Mouse (Mus musculus) Patski (cell line): Measurements from ENCODE around the gene Neb. TPM values are rescaled to one million over a fixed set of nuclear protein-coding genes. Genes with fewer than 3 reads are reported as not detected.

Experiments used
- ATAC-seq: fragments of 100-300 bp; one replicate; pipeline ENCODE4 v1.8.0; 2021
- CTCF ChIA-PET: fragments of 350-600 bp; sonication (Branson Sonifier 250); formaldehyde crosslinking; loops from one replicate; lab custom pipeline; 2022; ENCODE audit warnings: inconsistent platforms; lab: Charles Lee
- POLR2A ChIA-PET: fragments of 350-600 bp; sonication (Branson Sonifier 250); formaldehyde crosslinking; loops from one replicate; lab custom pipeline; 2022; ENCODE audit warnings: antibody characterized with exemption, inconsistent platforms; lab: Charles Lee
- DNase-seq: peaks from one replicate; pipeline ENCODE4 v3.0.0-alpha.2; 2011; ENCODE audit warnings: low read depth, low spot score
- H3K27me3 ChIP-seq: fragments of 371-371 bp; one replicate; pipeline ENCODE4 v1.5.1; 2021
- CTCF ChIP-seq: fragments of 100-300 bp; IDR thresholded peaks from one replicate; pipeline ENCODE4 v1.5.1; 2021
- in situ Hi-C: fragments of 300-500 bp; cut with MboI; formaldehyde crosslinking; loops from 3 replicates; pipeline ENCODE4 v1.11.1; 2018; ENCODE audit warnings: low pct_unique_long_range_greater_than_20kb, mixed read lengths
- polyA plus RNA-seq: library from polyadenylated mRNA; unstranded; gene quantifications from one replicate; pipeline ENCODE4 v1.2.3, GENCODE M21; 2021

Gene Neb
- polyA plus RNA-seq, result 0.09 TPM

- H3K27me3 ChIP-seq, result no peaks in the 10 kb centered on the region
- DNase-seq, result no peak
- POLR2A ChIA-PET, result no interaction called here
- no peak for TF ChIP-seq CTCF
- in situ Hi-C loops, result no loop called here
- CTCF ChIA-PET, result no interaction called here
- no peak for ATAC-seq
Measured at GRCm38 (mm10) chr2:52378448-52378804, at the start of gene Neb. Gene Neb (minus strand): TSS chr2:52378474.

- H3K27me3 ChIP-seq, result no peaks in the 10 kb centered on the region
- ChIA-PET POLR2A (no interaction called here), CTCF (interaction anchor here (0.9 to 1.6 kb wide), 3 partner anchors 11 to 83 kb away, joined by 3 read pairs; no protein-coding TSS in a partner anchor)
- in situ Hi-C loops, result loop anchor here (10.0 kb wide), 1 partner anchor 167 kb away; no protein-coding TSS in a partner anchor
- no peak for ATAC-seq
- TF ChIP-seq CTCF, result no peak
- DNase-seq, result no peak
Measured at GRCm38 (mm10) chr2:52427383-52427782, 49.1 kb upstream of the Neb start.

- CTCF ChIA-PET, result interaction anchor here (1.0 to 1.9 kb wide), 3 partner anchors 9 to 165 kb away, joined by 3 to 7 read pairs (median 3); no protein-coding TSS in a partner anchor
- H3K27me3 ChIP-seq, result no peaks in the 10 kb centered on the region
- ATAC-seq (no peak), DNase-seq (no peak)
- in situ Hi-C loops, result loop anchor here (10.0 kb wide), 1 partner anchor 169 kb away; no protein-coding TSS in a partner anchor
- POLR2A ChIA-PET, result interaction anchor here (0.7 to 1.1 kb wide), 3 partner anchors 12 to 172 kb away, joined by 3 read pairs; no protein-coding TSS in a partner anchor
- no peak for TF ChIP-seq CTCF
Measured at GRCm38 (mm10) chr2:52426041-52426440, 47.8 kb upstream of the Neb start.

GRCm38 (mm10) chr2:52425523-52425795, 47.2 kb upstream of the Neb start:
- no peaks in the 10 kb centered on the region for H3K27me3 ChIP-seq
- CTCF ChIA-PET, result interaction anchor here (1.0 to 1.9 kb wide), 4 partner anchors 9 to 165 kb away, joined by 3 to 7 read pairs (median 3); no protein-coding TSS in a partner anchor
- in situ Hi-C loops, result loop anchor here (10.0 kb wide), 1 partner anchor 169 kb away; no protein-coding TSS in a partner anchor
- no peak for ATAC-seq
- no peak for TF ChIP-seq CTCF
- POLR2A ChIA-PET, result interaction anchor here (0.7 to 1.1 kb wide), 4 partner anchors 12 to 173 kb away, joined by 3 to 4 read pairs (median 3); no protein-coding TSS in a partner anchor
- DNase-seq, result no peak

DNA sequence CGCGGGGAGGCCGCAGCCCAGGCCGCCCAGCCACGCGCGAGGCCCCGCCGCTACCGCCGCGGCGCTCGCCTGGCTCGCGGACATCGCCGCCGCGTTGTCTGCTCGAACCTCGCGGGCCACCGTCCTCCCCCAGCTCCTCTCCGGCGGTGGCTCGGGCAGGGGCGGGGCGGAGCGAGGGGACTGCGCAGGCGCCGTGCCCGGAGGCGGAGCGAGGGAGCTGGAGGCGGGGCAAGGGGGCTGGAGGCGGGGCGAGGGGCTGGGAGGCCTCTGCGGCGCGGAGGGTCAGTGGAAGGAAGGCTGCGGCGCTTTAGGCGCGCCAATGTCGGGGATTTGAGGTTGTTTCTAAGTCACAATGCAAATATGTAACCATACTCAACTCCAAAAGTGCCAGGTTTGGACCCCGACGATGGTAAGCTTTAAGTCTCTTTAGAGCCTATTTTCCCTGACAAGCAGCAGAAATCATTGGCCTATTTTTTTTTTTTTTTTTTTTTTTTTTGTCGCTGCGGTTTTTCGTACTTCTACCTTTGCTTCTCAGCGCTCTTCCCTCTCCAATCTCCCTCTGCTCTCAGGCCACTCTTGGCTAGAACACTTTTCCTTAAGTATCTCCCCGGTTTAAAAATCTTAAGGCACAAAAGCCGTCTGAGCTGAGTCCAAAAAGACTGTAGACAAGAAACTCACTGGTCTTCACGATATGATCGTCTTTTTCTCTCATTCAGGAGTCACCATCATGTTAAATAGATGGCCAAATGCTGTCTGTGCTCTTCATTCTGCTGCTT, 46.7 kb upstream of the Neb start, which contains the start of gene Arl5a:
Gene Arl5a (minus strand): TSS at position 155 of the 776 bp plus-strand sequence.
- DNase-seq (peak; percentile 44), ATAC-seq (peak; percentile 84)
- in situ Hi-C loops, result loop anchor here (10.0 kb wide), 1 partner anchor 170 kb away; no protein-coding TSS in a partner anchor
- no peaks in the 10 kb centered on the region for H3K27me3 ChIP-seq
- ChIA-PET POLR2A (interaction anchor here (0.6 to 0.9 kb wide), 4 partner anchors 12 to 88 kb away, joined by 3 to 4 read pairs (median 4); no protein-coding TSS in a partner anchor), CTCF (interaction anchor here (1.0 to 1.9 kb wide), 3 partner anchors 8 to 166 kb away, joined by 3 to 7 read pairs (median 3); no protein-coding TSS in a partner anchor)
- no peak for TF ChIP-seq CTCF

DNA sequence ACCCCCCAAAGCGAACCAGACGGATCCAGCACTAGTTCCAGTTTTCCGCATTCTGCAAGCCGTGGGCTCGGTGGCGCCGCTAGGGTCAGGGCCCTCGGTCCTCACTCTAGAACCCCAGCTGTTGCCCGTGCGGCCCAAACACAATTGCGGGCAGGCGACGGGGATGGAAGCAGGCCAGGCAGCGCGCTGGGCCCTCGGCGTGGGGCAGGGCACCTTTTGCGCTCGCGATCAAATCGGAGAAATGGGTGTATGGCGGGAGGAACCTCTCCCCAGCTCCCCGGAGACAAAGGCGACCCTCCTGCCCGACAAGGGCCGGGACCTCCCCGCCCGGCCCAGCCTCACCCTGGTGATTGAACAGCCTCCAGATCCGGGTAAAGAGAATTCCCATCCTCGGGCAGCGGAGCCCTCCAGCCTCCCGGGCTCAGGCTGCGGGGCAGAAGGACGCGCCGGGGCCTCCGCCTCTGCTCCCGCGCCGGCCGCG, 46.0 kb upstream of the Neb start:
- in situ Hi-C loops, result loop anchor here (10.0 kb wide), 1 partner anchor 171 kb away; no protein-coding TSS in a partner anchor
- ChIA-PET POLR2A (interaction anchor here (0.6 to 1.3 kb wide), 5 partner anchors 12 to 166 kb away, joined by 3 to 4 read pairs (median 4); no protein-coding TSS in a partner anchor), CTCF (interaction anchor here (1.5 kb wide), 1 partner anchor 18 kb away, joined by 6 read pairs; no protein-coding TSS in a partner anchor)
- DNase-seq (no peak), ATAC-seq (peak; percentile 13)
- no peaks in the 10 kb centered on the region for H3K27me3 ChIP-seq
- TF ChIP-seq CTCF, result no peak

DNA sequence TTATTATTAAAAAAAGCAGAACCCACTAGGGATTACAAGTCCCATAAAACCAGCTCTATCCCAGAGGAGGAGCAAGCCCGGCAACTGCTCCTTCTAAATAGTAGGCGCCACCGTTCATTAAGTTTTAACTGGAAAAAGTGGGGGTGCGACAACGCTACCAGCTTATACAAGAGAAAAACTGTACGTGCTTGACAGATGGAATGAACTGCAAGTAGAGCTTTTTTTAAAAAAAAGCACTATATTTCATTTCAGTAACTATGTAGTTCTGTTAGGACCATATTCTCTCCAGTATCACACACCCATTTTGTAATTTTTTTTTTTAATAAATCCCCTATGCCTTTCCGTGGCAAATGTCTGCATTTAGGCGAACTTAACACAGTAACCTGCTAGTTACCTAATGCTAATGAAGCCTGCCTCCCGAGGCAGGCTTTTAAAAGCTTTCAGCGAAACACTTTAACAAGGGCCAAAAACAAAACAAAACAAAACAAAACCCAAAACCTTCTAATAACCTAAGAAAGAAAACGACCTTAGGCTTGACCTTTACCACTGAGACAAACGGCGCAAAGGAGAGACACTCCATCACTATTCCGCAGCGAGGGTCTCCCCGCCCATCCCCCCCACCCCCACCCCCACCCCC, 45.5 kb upstream of the Neb start:
- H3K27me3 ChIP-seq, result no peaks in the 10 kb centered on the region
- DNase-seq (no peak), ATAC-seq (no peak)
- CTCF ChIA-PET, result interaction anchor here (1.5 kb wide), 1 partner anchor 18 kb away, joined by 6 read pairs; no protein-coding TSS in a partner anchor
- in situ Hi-C loops, result loop anchor here (10.0 kb wide), 1 partner anchor 171 kb away; no protein-coding TSS in a partner anchor
- TF ChIP-seq CTCF, result no peak
- POLR2A ChIA-PET, result interaction anchor here (0.6 to 1.3 kb wide), 3 partner anchors 51 to 167 kb away, joined by 3 to 4 read pairs (median 3); no protein-coding TSS in a partner anchor

GRCm38 (mm10) chr2:52422871-52423610, 44.8 kb upstream of the Neb start:
- CTCF ChIA-PET, result interaction anchor here (0.8 to 1.5 kb wide), 3 partner anchors 11 to 201 kb away, joined by 3 to 6 read pairs (median 3); no protein-coding TSS in a partner anchor
- H3K27me3 ChIP-seq, result no peaks in the 10 kb centered on the region
- ATAC-seq, result no peak
- POLR2A ChIA-PET, result interaction anchor here (1.3 kb wide), 1 partner anchor 168 kb away, joined by 4 read pairs; no protein-coding TSS in a partner anchor
- in situ Hi-C loops, result loop anchor here (10.0 kb wide), 1 partner anchor 172 kb away; no protein-coding TSS in a partner anchor
- TF ChIP-seq CTCF, result no peak
- DNase-seq, result no peak

- H3K27me3 ChIP-seq, result no peaks in the 10 kb centered on the region
- in situ Hi-C loops, result loop anchor here (10.0 kb wide), 1 partner anchor 174 kb away; no protein-coding TSS in a partner anchor
- ChIA-PET CTCF (interaction anchor here (1.8 kb wide), 1 partner anchor 15 kb away, joined by 7 read pairs; no protein-coding TSS in a partner anchor), POLR2A (no interaction called here)
- no peak for TF ChIP-seq CTCF
- no peak for ATAC-seq
- no peak for DNase-seq
Measured at GRCm38 (mm10) chr2:52421197-52421596, 42.9 kb upstream of the Neb start.
